Mouse (Mus musculus) limb, embryonic 15.5 days (tissue): ENCODE measurements around the gene Ppm1h. TPM values are rescaled to one million over a fixed set of nuclear protein-coding genes. Genes with fewer than 3 reads are reported as not detected.
A peak's percentile ranks its signal among the peaks of the same experiment; 100 is the strongest.

Experiments
- ATAC-seq: fragments of 200-750 bp; cut with Nextera tagmentation; 2 replicates; pipeline ENCODE4 v1.8.0; 2017; ENCODE audit warnings: low read depth, moderate TSS enrichment; ENCODE audit not compliant: insufficient number of reproducible peaks, low FRiP score, low TSS enrichment
- H3K27ac ChIP-seq: fragments of 300-500 bp; sonication (generic); 2 replicates; pipeline ENCODE4 v1.5.1; 2015; ENCODE audit warnings: moderate library complexity, mild to moderate bottlenecking, inconsistent platforms
- H3K27me3 ChIP-seq: fragments of 300-500 bp; sonication (generic); 2 replicates; pipeline ENCODE4 v1.6.1; 2015; ENCODE audit warnings: inconsistent platforms
- H3K36me3 ChIP-seq: fragments of 300-500 bp; sonication (generic); 2 replicates; pipeline ENCODE4 v1.6.1; 2015; ENCODE audit warnings: inconsistent platforms
- H3K4me1 ChIP-seq: fragments of 300-500 bp; sonication (generic); 2 replicates; pipeline ENCODE4 v1.6.1; 2015; ENCODE audit warnings: inconsistent platforms
- H3K4me2 ChIP-seq: fragments of 300-500 bp; sonication (generic); 2 replicates; pipeline ENCODE4 v1.6.1; 2015; ENCODE audit warnings: mild to moderate bottlenecking, inconsistent platforms
- H3K4me3 ChIP-seq: fragments of 300-500 bp; sonication (generic); 2 replicates; pipeline ENCODE4 v1.5.1; 2015; ENCODE audit warnings: mild to moderate bottlenecking, inconsistent platforms
- H3K9ac ChIP-seq: fragments of 300-500 bp; sonication (generic); 2 replicates; pipeline ENCODE4 v1.6.1; 2015; ENCODE audit warnings: inconsistent platforms
- H3K9me3 ChIP-seq: fragments of 300-500 bp; sonication (generic); 2 replicates; pipeline ENCODE4 v1.6.1; 2016; ENCODE audit warnings: inconsistent platforms
- WGBS: fragments of 180-500 bp; shearing (Covaris S2); methylation state at CpG from one replicate; pipeline ENCODE4 v1.1.7; 2015; 5-methylcytosine and 5-hydroxymethylcytosine counted together
- polyA plus RNA-seq: library from polyadenylated mRNA; unstranded; fragments of >200 nt; fragmentation: Nextera tagmentation; extraction: Ambion mirVana; gene quantifications from 2 replicates; pipeline ENCODE4 v1.2.1, GENCODE M21; 2015

The Ppm1h gene
- polyA plus RNA-seq, 1 experiment from 2014 or later: 3.2 TPM

GRCm38 (mm10) chr10:122777436-122777835, 98.9 kb downstream of the Ppm1h start:
- WGBS: 17% methylated on average over 3 of the region's 3 CpGs
- H3K4me1 ChIP-seq: no peaks in the 10 kb centered on the region; the same call in 1 of the 2 replicates
- no peak for ATAC-seq
- no peak overlapping the region for H3K9ac ChIP-seq
- H3K36me3 ChIP-seq: no peaks in the 10 kb centered on the region
- H3K27ac ChIP-seq: no peak overlapping the region
- no peak overlapping the region for H3K4me3 ChIP-seq
- no peaks in the 10 kb centered on the region for H3K27me3 ChIP-seq
- no peak overlapping the region for H3K4me2 ChIP-seq
- H3K9me3 ChIP-seq: no peaks in the 10 kb centered on the region

GRCm38 (mm10) chr10:122777939-122778655, 99.5 kb downstream of the Ppm1h start:
- Histone ChIP-seq H3K4me3 (no peak overlapping the region), H3K9me3 (no peaks in the 10 kb centered on the region), H3K27ac (no peak overlapping the region), H3K27me3 (no peaks in the 10 kb centered on the region), H3K36me3 (no peaks in the 10 kb centered on the region), H3K4me1 (peaks cover 3% of the 10 kb centered on the region; the same call in 1 of the 2 replicates), H3K9ac (no peak overlapping the region), H3K4me2 (no peak overlapping the region)
- 71% methylated on average over 3 of the region's 3 CpGs for WGBS
- ATAC-seq: no peak

- WGBS: 43% methylated on average over 12 of the region's 12 CpGs
- H3K4me3 ChIP-seq: no peak overlapping the region
- H3K9me3 ChIP-seq: no peaks in the 10 kb centered on the region
- peaks cover 3% of the 10 kb centered on the region; the same call in 1 of the 2 replicates for H3K4me1 ChIP-seq
- ATAC-seq: no peak
- H3K4me2 ChIP-seq: no peak overlapping the region
- H3K9ac ChIP-seq: no peak overlapping the region
- H3K27ac ChIP-seq: no peak overlapping the region
- H3K27me3 ChIP-seq: no peaks in the 10 kb centered on the region
- no peaks in the 10 kb centered on the region for H3K36me3 ChIP-seq
These were observed 100.8 kb downstream of the Ppm1h start for GRCm38 (mm10) chr10:122779351-122779750.

- peak; percentile 68; the same call in 1 of the 2 replicates for ATAC-seq
- Histone ChIP-seq H3K27me3 (no peaks in the 10 kb centered on the region), H3K4me2 (no peak overlapping the region), H3K4me3 (no peak overlapping the region), H3K27ac (no peak overlapping the region), H3K9me3 (no peaks in the 10 kb centered on the region), H3K36me3 (no peaks in the 10 kb centered on the region), H3K9ac (no peak overlapping the region), H3K4me1 (peaks cover 3% of the 10 kb centered on the region; the same call in 1 of the 2 replicates)
- WGBS: 24% methylated on average over 4 of the region's 4 CpGs
These were observed 104.2 kb downstream of the Ppm1h start for GRCm38 (mm10) chr10:122782755-122783154.

GRCm38 (mm10) chr10:122789648-122790170, 111.1 kb downstream of the Ppm1h start:
- Histone ChIP-seq H3K36me3 (no peaks in the 10 kb centered on the region), H3K4me1 (peaks cover 16% of the 10 kb centered on the region), H3K9ac (no peak overlapping the region), H3K4me2 (no peak overlapping the region), H3K9me3 (no peaks in the 10 kb centered on the region), H3K27ac (no peak overlapping the region), H3K27me3 (no peaks in the 10 kb centered on the region), H3K4me3 (no peak overlapping the region)
- 51% methylated on average over 12 of the region's 12 CpGs for WGBS
- ATAC-seq: no peak

GRCm38 (mm10) chr10:122792021-122792966, 113.7 kb downstream of the Ppm1h start:
- H3K36me3 ChIP-seq: no peaks in the 10 kb centered on the region
- no peaks in the 10 kb centered on the region for H3K9me3 ChIP-seq
- WGBS: 8% methylated on average over 21 of the region's 21 CpGs
- H3K4me1 ChIP-seq: peaks cover 16% of the 10 kb centered on the region
- peak overlapping the region; percentile 39 for H3K4me2 ChIP-seq
- peak; percentile 30; the same call in 1 of the 2 replicates for ATAC-seq
- H3K27me3 ChIP-seq: no peaks in the 10 kb centered on the region
- H3K4me3 ChIP-seq: peak overlapping the region; percentile 19
- H3K27ac ChIP-seq: no peak overlapping the region
- H3K9ac ChIP-seq: no peak overlapping the region

- Histone ChIP-seq H3K36me3 (no peaks in the 10 kb centered on the region), H3K27ac (no peak overlapping the region), H3K9ac (no peak overlapping the region), H3K4me1 (peaks cover 16% of the 10 kb centered on the region), H3K27me3 (no peaks in the 10 kb centered on the region), H3K4me2 (no peak overlapping the region), H3K4me3 (no peak overlapping the region), H3K9me3 (no peaks in the 10 kb centered on the region)
- no peak for ATAC-seq
- 42% methylated on average over 11 of the region's 11 CpGs for WGBS
These were observed 114.6 kb downstream of the Ppm1h start for GRCm38 (mm10) chr10:122793193-122793592.

- H3K27ac ChIP-seq: no peak overlapping the region
- no peak for ATAC-seq
- no peak overlapping the region for H3K9ac ChIP-seq
These were observed 115.8 kb downstream of the Ppm1h start for GRCm38 (mm10) chr10:122794187-122794850.

GRCm38 (mm10) chr10:122797955-122798354, 119.4 kb downstream of the Ppm1h start:
- no peak for ATAC-seq

More at GRCm38 (mm10) chr10:122794187-122794850, 115.8 kb downstream of the Ppm1h start:
- peak overlapping the region; percentile 14; the same call in 1 of the 2 replicates for H3K4me3 ChIP-seq
- H3K4me1 ChIP-seq: peaks cover 16% of the 10 kb centered on the region
- H3K9me3 ChIP-seq: no peaks in the 10 kb centered on the region
- H3K4me2 ChIP-seq: peak overlapping the region; percentile 5; the same call in 1 of the 2 replicates
- H3K36me3 ChIP-seq: no peaks in the 10 kb centered on the region
- WGBS: 38% methylated on average over 20 of the region's 20 CpGs
- H3K27me3 ChIP-seq: no peaks in the 10 kb centered on the region

GRCm38 (mm10) chr10:122800003-122800731, 121.6 kb downstream of the Ppm1h start:
- no peak for ATAC-seq

More at GRCm38 (mm10) chr10:122797955-122798354, 119.4 kb downstream of the Ppm1h start:
- Histone ChIP-seq H3K36me3 (no peaks in the 10 kb centered on the region), H3K27me3 (no peaks in the 10 kb centered on the region), H3K4me2 (no peak overlapping the region), H3K9me3 (no peaks in the 10 kb centered on the region), H3K4me1 (peaks cover 14% of the 10 kb centered on the region), H3K27ac (no peak overlapping the region), H3K9ac (no peak overlapping the region), H3K4me3 (no peak overlapping the region)
- 91% methylated on average over 6 of the region's 6 CpGs for WGBS

GRCm38 (mm10) chr10:122800732-122801110, 122.2 kb downstream of the Ppm1h start:
- no peaks in the 10 kb centered on the region for H3K36me3 ChIP-seq
- H3K9ac ChIP-seq: no peak overlapping the region
- H3K4me3 ChIP-seq: no peak overlapping the region
- ATAC-seq: no peak
- WGBS: 81% methylated on average over 4 of the region's 4 CpGs
- no peak overlapping the region for H3K27ac ChIP-seq
- H3K9me3 ChIP-seq: no peaks in the 10 kb centered on the region
- no peak overlapping the region for H3K4me2 ChIP-seq
- H3K4me1 ChIP-seq: peaks cover 7% of the 10 kb centered on the region
- H3K27me3 ChIP-seq: no peaks in the 10 kb centered on the region

More at GRCm38 (mm10) chr10:122800003-122800731, 121.6 kb downstream of the Ppm1h start:
- Histone ChIP-seq H3K4me2 (no peak overlapping the region), H3K9me3 (no peaks in the 10 kb centered on the region), H3K4me1 (peaks cover 7% of the 10 kb centered on the region), H3K36me3 (no peaks in the 10 kb centered on the region), H3K4me3 (no peak overlapping the region), H3K27me3 (no peaks in the 10 kb centered on the region), H3K9ac (no peak overlapping the region), H3K27ac (no peak overlapping the region)
- WGBS: 77% methylated on average over 19 of the region's 19 CpGs
